Mouse (Mus musculus): Measurements from ENCODE around the gene Megf11.

Megf11 gene

GRCm38 (mm10) chr9:64702937-64703336 lies 317.5 kb downstream of the Megf11 start:
- WGBS = 42% methylated on average over 2 of the region's 2 CpGs

DNA sequence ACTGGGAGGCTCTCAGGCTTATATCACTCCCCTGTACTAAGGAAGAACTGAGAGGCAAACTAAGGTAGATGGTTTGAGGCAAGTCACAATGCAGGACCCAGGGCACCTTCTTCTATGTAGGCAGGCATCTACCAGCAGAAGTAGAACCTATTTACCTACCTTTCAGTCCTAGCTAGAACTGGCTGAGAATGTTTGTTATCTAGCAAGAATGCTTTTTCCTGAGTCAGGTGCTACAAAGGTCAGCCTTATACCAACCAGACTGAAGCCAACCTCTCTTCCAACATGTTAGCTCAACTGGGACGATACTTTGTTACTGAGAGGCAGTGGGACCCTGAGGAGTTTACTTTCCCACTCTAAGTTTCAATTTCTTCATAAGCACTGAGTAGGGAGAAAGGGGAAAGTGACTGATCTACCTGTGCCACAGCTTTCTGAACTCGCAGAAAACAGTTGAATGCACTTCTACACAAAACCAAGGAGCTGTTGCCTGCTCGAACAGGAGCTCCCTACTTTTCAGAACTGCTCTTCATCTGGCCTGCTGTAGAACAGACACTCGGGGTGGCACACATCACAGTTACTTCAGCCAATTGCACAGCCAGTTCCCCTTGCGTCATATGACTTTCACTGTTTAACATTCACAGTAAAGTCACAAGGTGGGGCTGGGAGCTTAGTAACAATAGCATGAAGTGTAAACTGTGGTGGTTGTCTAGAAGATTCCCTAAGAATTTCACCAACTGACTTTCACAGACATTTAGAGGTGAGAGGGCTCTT lies 318.8 kb downstream of the Megf11 start:
- WGBS = 82% methylated on average over 5 of the region's 5 CpGs

DNA sequence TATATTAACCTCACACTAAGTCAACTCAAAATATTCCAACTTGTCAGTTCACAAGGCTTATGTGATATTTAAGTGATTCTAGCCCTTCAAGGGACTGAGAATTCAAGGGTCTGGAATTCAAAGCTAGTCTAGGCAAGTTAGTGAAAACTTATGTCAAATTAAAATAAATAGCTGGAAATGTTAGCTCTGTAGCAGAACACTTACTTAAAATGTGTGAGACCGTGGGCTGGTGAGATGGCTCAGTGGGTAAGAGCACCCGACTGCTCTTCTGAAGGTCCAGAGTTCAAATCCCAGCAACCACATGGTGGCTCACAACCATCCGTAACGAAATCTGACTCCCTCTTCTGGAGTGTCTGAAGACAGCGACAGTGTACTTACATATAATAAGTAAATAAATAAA lies 324.9 kb downstream of the Megf11 start:
- 67% methylated on average over 5 of the region's 5 CpGs for WGBS

- 86% methylated on average over 5 of the region's 5 CpGs for WGBS
Observed at GRCm38 (mm10) chr9:64719526-64720163, 334.2 kb downstream of the Megf11 start.

DNA sequence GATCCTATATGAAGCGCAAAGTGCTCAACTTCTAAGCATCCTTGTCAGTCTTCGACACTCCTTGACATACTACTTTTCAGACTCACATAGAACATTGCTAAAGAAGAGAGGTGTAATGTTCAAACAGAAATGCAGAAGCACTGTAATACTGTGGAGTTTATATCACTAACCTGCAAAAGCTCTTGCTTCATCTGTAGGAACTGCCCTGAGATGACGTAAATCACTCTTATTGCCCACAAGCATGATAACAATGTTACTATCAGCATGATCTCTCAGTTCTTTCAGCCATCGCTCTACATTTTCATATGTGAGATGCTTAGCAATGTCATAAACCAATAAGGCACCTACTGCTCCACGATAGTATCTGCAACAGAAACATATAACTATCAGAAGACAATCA lies 341.0 kb downstream of the Megf11 start:
- WGBS = 93% methylated on average over 5 of the region's 5 CpGs

- 81% methylated on average over 3 of the region's 3 CpGs for WGBS
Observed at GRCm38 (mm10) chr9:64731029-64731560, 345.7 kb downstream of the Megf11 start.

DNA sequence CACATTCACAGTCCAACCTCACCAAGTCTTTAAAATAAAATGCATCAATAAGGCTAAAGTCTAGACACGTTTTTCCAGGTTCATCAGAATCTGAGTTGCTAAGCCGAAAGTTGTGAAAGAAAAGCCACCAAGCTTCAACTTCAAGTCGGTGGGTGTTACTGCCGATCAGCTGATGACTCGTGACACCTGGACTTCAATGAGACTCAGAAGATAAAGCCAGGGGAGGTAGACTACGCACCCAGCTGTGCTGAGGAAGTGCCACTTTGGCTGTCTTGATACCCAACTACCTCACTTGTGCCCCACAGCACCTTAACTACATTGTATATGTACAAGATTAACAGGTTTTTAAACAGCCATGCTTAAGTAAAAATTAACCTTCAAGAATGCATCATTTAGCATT lies 348.7 kb downstream of the Megf11 start:
- 47% methylated on average over 6 of the region's 6 CpGs for WGBS

GRCm38 (mm10) chr9:64734992-64735391 lies 349.6 kb downstream of the Megf11 start:
- WGBS = 81% methylated on average over 7 of the region's 7 CpGs

DNA sequence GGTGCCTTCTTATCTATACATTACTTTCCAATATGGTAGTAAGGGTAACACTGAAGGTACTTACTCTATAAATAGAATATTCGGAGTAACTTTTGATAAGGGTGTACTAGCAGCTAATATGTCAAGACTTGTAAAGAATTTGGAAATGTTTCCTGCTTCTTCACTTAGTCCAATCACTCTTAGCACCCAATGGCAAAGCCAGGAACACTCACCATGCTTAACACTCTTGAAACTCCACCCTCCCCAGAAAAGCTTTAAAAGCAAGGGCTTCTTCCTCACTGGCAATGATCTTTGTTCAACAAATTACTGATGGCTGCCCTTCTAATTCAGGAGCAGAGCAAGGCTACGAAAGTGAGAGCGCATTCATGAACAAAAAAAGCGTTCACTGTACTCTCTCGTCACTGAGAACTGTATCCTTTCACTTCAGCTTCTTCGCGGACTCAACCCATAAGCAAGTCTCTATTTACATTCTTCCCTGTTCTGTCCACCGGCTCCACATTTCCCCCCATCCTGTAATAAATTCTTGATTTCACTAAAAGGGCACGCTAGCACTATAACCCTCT lies 350.7 kb downstream of the Megf11 start:
- 8% methylated on average over 9 of the region's 9 CpGs for WGBS

DNA sequence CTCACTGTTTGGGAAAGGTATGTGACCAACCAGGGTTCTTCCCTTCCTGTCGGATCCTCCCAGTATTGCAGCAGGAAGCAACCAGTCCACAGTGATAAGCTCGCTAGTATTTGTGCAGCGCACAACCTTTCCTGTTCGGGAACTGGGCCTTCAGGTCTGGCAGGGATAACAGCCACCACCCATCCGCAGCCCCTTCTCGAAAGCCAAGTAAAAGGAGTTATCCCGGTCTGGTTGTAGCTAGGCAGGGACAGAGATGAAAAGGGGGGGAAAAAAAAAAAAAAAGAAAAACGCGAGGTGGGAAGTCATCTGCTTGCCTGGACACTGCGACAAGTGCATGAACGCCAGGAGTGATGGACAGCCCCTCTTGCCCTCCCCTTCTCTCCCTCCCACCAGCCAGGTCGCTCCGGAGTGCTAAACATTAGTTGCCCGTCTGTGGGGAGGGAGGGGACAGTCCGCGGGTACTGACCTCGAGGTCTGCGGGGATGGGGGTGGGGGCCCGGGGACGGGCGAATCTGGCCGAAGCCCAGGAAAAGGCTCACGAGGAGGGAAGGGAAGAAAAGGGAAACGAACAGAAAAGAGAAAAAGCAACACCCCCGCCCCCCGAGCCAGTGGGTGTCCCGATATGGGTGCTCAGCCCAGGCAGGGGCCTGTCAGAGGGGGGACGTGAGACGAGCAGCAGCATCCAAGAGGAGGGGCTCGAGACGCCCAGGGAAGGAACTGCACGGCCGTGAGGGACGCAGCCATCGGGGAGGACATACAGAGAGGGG lies 351.4 kb downstream of the Megf11 start:
- WGBS = under 1% methylated on average over 34 of the region's 35 CpGs

GRCm38 (mm10) chr9:64737406-64738201 lies 352.2 kb downstream of the Megf11 start, which contains the start of gene Rab11a:
TSS of gene Rab11a (minus strand) at chr9:64737758.
- under 1% methylated on average over 58 of the region's 61 CpGs for WGBS

- WGBS = 95% methylated on average over 2 of the region's 2 CpGs
Observed at GRCm38 (mm10) chr9:64739001-64739400, 353.6 kb downstream of the Megf11 start.

DNA sequence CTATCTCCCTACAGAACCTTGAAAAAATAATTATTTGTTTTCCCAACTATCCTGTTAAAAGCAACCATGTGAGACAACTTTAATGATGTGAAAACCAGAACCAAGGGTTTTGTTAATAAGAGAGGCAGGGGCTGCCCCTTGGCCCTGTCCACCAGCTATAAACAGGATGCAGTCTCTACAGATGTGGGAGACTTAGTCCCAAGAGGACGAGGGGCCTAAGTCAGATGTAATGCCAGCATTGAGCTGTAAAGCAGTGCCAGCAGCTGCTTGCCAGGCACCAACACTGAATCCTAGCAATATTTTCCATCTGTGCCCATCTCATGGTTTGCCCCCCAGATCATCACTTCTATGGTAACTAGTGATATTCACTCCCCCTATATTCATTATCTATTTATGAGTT lies 357.0 kb downstream of the Megf11 start:
- 61% methylated on average over 1 of the region's 1 CpGs for WGBS

- WGBS = 82% methylated on average over 4 of the region's 4 CpGs
Observed at GRCm38 (mm10) chr9:64747735-64748134, 362.3 kb downstream of the Megf11 start.

- WGBS = 82% methylated on average over 6 of the region's 6 CpGs
Observed at GRCm38 (mm10) chr9:64749314-64749713, 363.9 kb downstream of the Megf11 start.

- WGBS = 71% methylated on average over 5 of the region's 5 CpGs
Observed at GRCm38 (mm10) chr9:64752575-64752974, 367.1 kb downstream of the Megf11 start.

DNA sequence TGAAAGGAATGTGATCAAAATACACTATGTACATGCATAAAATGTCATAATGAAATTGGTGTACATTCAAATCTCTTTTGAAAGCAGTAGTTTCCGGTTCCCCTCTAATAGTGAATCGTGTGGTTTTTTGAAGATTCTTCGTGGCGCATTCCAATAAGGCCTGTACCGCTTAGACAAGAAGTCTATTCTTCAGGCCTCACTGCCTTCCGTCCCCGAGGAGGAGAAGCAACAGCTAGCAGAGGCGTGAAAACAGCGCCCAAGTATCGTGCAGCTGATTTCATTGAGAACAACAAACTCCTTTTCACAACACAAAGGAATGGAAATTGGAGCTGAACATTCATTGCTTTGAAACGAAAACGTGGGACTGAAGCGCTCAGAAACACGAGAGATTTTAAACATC lies 372.6 kb downstream of the Megf11 start:
- WGBS = 62% methylated on average over 14 of the region's 14 CpGs

All from cerebral cortex, adult 2 months (tissue).